Mouse (Mus musculus) kidney, adult 11 months (tissue): ENCODE measurements around the gene Olfr1321.

Source experiments
- DNase-seq: peaks from one replicate; pipeline ENCODE4 v3.0.0; 2022

Olfr1321 gene

DNA sequence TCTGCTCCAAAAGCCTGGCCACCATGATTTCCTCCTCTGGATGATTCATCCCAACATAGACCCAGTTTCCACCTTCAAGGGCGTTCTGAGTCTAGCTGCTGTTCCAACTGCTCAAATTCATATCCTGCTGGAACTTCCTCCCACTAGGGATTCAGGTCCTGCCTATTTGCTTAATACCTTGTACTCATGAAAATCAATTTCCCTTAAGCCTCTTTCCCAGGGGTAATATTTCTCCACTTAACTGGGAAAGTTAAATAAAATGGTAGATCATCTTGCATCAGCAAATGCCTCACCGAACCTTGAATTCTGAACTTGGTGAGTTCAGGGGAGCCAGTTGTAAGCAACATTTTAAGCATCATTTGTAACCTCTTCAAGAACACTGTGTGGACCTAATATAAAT lies at the start of gene Olfr1321:
Gene Olfr1321 (minus strand): TSS at position 101 of the 400 bp plus-strand sequence.
- no peak for DNase-seq

DNA sequence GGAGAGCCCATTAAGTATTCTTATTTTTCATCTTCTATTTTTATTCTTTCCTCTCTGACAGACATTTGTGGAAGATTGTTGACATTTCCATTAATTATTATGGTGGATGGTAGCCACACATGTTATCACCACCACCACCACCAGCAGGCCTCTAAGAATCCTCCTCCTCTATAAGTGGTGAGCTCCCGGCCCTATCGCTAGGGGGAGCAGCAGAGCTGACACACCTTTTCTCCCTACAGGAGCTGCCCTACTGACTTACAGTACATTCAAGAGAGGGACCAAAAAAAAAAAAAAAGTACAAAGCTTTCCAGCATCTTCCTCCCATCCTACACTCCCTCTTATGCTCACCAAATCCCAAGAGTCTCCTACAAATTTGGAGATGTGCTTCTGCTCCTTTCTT lies 36.0 kb upstream of the Olfr1321 start:
- DNase-seq: no peak

DNA sequence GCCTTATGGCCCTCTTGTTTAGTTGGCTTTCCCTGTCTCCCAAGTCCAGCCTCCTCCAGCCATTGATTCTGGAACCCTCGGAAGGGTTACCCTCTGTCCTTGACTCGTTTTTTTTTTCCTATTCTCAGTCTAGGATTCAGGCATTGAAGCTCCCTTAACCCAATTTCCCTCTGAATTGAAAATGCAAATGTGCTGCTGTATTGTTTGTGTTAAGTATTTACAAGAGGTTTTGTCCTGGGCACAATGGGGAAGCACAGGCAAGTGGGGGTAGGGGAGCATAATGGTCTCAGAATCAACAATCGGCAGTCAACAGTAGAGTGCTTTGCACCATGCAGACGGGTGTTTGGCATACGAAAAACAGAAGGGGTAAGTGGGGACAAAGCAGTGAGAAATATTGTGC lies 10.3 kb upstream of the Olfr1321 start:
- no peak for DNase-seq
